Mouse (Mus musculus) urinary bladder, adult 18-20 months (tissue): ENCODE data around the gene Dnajb2.

Source experiments
- DNase-seq, 2 experiments: peaks; one replicate each; pipeline ENCODE4 v3.0.0; 2022; ENCODE audit warnings: low spot score in 2 of 2, mixed read lengths in 2 of 2

Gene Dnajb2

GRCm38 (mm10) chr1:75250498-75250897, 14.3 kb downstream of the Dnajb2 start:
- no peak for DNase-seq

GRCm38 (mm10) chr1:75251112-75251970, 15.1 kb downstream of the Dnajb2 start:
- peak; percentile 74 to 81 for DNase-seq

- no peak for DNase-seq
These were observed 16.1 kb downstream of the Dnajb2 start for GRCm38 (mm10) chr1:75252308-75252707.

GRCm38 (mm10) chr1:75253029-75253428, 16.8 kb downstream of the Dnajb2 start:
- DNase-seq: no peak

- peak; percentile 49 to 85 for DNase-seq
These were observed 17.8 kb downstream of the Dnajb2 start for GRCm38 (mm10) chr1:75253849-75254624.

- no peak for DNase-seq
These were observed 18.4 kb downstream of the Dnajb2 start for GRCm38 (mm10) chr1:75254625-75255013.

GRCm38 (mm10) chr1:75255516-75256046, 19.4 kb downstream of the Dnajb2 start:
- DNase-seq: no peak

- DNase-seq: no peak
These were observed 25.1 kb downstream of the Dnajb2 start for GRCm38 (mm10) chr1:75261278-75261677.

GRCm38 (mm10) chr1:75262969-75263951, 27.1 kb downstream of the Dnajb2 start:
- DNase-seq: no peak

- no peak for DNase-seq
These were observed 28.1 kb downstream of the Dnajb2 start, which contains the start of gene Ptprn for GRCm38 (mm10) chr1:75264091-75264880. Gene Ptprn (minus strand): TSS chr1:75264502.

GRCm38 (mm10) chr1:75277195-75278188, 41.3 kb downstream of the Dnajb2 start:
- DNase-seq: peak in 1 of 2 experiments; percentile 42

GRCm38 (mm10) chr1:75278228-75278627, 42.0 kb downstream of the Dnajb2 start, which contains the start of gene Resp18:
Gene Resp18 (minus strand): TSS chr1:75278415.
- DNase-seq: no peak

GRCm38 (mm10) chr1:75283017-75283416, 46.8 kb downstream of the Dnajb2 start:
- no peak for DNase-seq

- no peak for DNase-seq
These were observed 48.7 kb downstream of the Dnajb2 start for GRCm38 (mm10) chr1:75284911-75285310.

GRCm38 (mm10) chr1:75289376-75289775, 53.2 kb downstream of the Dnajb2 start:
- DNase-seq: no peak

GRCm38 (mm10) chr1:75289888-75290431, 53.8 kb downstream of the Dnajb2 start:
- DNase-seq: no peak

- no peak for DNase-seq
These were observed 54.4 kb downstream of the Dnajb2 start for GRCm38 (mm10) chr1:75290582-75290981.

GRCm38 (mm10) chr1:75291321-75291720, 55.1 kb downstream of the Dnajb2 start:
- DNase-seq: no peak
